ENCODE assay signal across 10 mouse cellular contexts in genomic region chr17:45598891-45599290, GRCm38 (mm10). TPM values are rescaled to one million over a fixed set of nuclear protein-coding genes. Genes with fewer than 3 reads are reported as not detected.
A peak's percentile ranks its signal among the peaks of the same experiment; 100 is the strongest.
DNase-seq lines count a peak whose midpoint lies in the region; ATAC-seq and TF ChIP-seq lines count a peak whose summit lies in the region.
"Had no signal": no experiment of that assay in that cellular context is flagged by ENCODE, and none has a peak within 500 bp of the region (broad histone marks: within the 10 kb centered on the region; RNA-seq: fewer than 3 reads in every experiment).

No protein-coding gene starts in this region.

- no peak for DNase-seq in gastrocnemius, adult 2 months
- no peak for DNase-seq in gastrocnemius, adult 18-20 months (ENCODE audit: low spot score)
- peak; percentile 24 for DNase-seq in retina, postnatal 1 day
- no peak for DNase-seq in retina, embryonic 14.5 days (ENCODE audit: low spot score)
- DNase-seq in thymus, postnatal 36 days: no peak
- DNase-seq in urinary bladder, postnatal 4 days (ENCODE audit: low spot score in 2 of 2): no peak
- DNase-seq in spleen, postnatal 4 days (ENCODE audit: low spot score in 2 of 2): no peak
- DNase-seq: thymus, adult 2 months had no signal

- ATAC-seq in liver, embryonic 12.5 days: no peak

- intact Hi-C loops in gastrocnemius, adult 2 months (cut with DNase I): loop anchor here (10.0 kb wide), 1 partner anchor 436 kb away; the partner anchor contains the start of gene Vegfa

- peaks cover 84% of the 10 kb centered on the region for H3K4me1 ChIP-seq in liver, embryonic 12.5 days

- peak overlapping the region; percentile 90 for H3K27ac ChIP-seq in gastrocnemius, adult 2 months
- H3K27ac ChIP-seq in liver, embryonic 12.5 days: no peak overlapping the region

- 48% methylated on average over 3 of the region's 3 CpGs for WGBS in liver, embryonic 12.5 days (ENCODE audit: insufficient replicate concordance)

- H3K27me3 ChIP-seq in liver, embryonic 12.5 days (replicated peaks): peaks cover 12% of the 10 kb centered on the region

- peak overlapping the region; percentile 67 for H3K9ac ChIP-seq in liver, embryonic 12.5 days

- no peaks in the 10 kb centered on the region for H3K9me3 ChIP-seq in liver, embryonic 12.5 days (replicated peaks)

- peak overlapping the region; percentile 86 for H3K4me2 ChIP-seq in liver, embryonic 12.5 days

- TF ChIP-seq CTCF in gastrocnemius, adult 2 months (IDR thresholded peaks at IDR 0.05): no peak

- H3K36me3 ChIP-seq in liver, embryonic 12.5 days: no peaks in the 10 kb centered on the region

- H3K4me3 ChIP-seq in gastrocnemius, adult 2 months: peak overlapping the region; percentile 77
- peak overlapping the region; percentile 50; the same call in 1 of the 2 replicates for H3K4me3 ChIP-seq in liver, embryonic 12.5 days

RNA-seq across cellular contexts. Expression of gene Slc29a1, which starts 0.5 kb away (rescaled TPM):
- 10 to 100 TPM; 27.4 to 44.7 TPM for total RNA-seq in gastrocnemius, adult 2 months (2021)
- 10 to 100 TPM; 31.9 to 32.4 TPM for total RNA-seq in gastrocnemius, adult 18-20 months (2021)
- 260 and 267 TPM in 2 replicates for polyA plus RNA-seq in liver, embryonic 12.5 days (2016; fragmentation: Nextera tagmentation; extraction: Ambion mirVana)

RNA-seq across cellular contexts. Expression of gene Mymx, which starts 3.0 kb away (rescaled TPM):
- total RNA-seq in gastrocnemius, adult 2 months (2021): under 1 TPM in 1 of 2 experiments, not detected in 1; 0.36 TPM
- total RNA-seq in gastrocnemius, adult 18-20 months (2021): not detected
- polyA plus RNA-seq in liver, embryonic 12.5 days (2016; fragmentation: Nextera tagmentation; extraction: Ambion mirVana): 0.33 TPM in 1 of 2 replicates, not detected in the other
- total RNA-seq: layer of hippocampus, adult 8-10 months had no signal

RNA-seq across cellular contexts. Expression of gene Hsp90ab1, which starts 25.8 kb away (rescaled TPM):
- 1,000 to 10,000 TPM; 1,106 to 1,162 TPM for total RNA-seq in gastrocnemius, adult 2 months (2021)
- total RNA-seq in gastrocnemius, adult 18-20 months (2021): 1,000 to 10,000 TPM; 1,074 to 1,224 TPM
- 1,007 and 1,098 TPM in 2 replicates for polyA plus RNA-seq in liver, embryonic 12.5 days (2016; fragmentation: Nextera tagmentation; extraction: Ambion mirVana)

RNA-seq across cellular contexts. Expression of gene Slc35b2, which starts 35.2 kb away (rescaled TPM):
- total RNA-seq in gastrocnemius, adult 2 months (2021): 10 to 100 TPM; 16.0 to 17.3 TPM
- 10 to 100 TPM; 16.2 to 17.7 TPM for total RNA-seq in gastrocnemius, adult 18-20 months (2021)
- 69.1 and 72.5 TPM in 2 replicates for polyA plus RNA-seq in liver, embryonic 12.5 days (2016; fragmentation: Nextera tagmentation; extraction: Ambion mirVana)

RNA-seq across cellular contexts. Expression of gene Nfkbie, which starts 43.4 kb away (rescaled TPM):
- under 1 TPM; 0.36 to 0.43 TPM for total RNA-seq in gastrocnemius, adult 2 months (2021)
- total RNA-seq in gastrocnemius, adult 18-20 months (2021): under 1 TPM; 0.30 to 0.47 TPM
- 2.0 TPM in 2 replicates for polyA plus RNA-seq in liver, embryonic 12.5 days (2016; fragmentation: Nextera tagmentation; extraction: Ambion mirVana)
